Mouse (Mus musculus): ENCODE measurements around the gene Rad54l. TPM values are rescaled to one million over a fixed set of nuclear protein-coding genes. Genes with fewer than 3 reads are reported as not detected.

The Rad54l gene
- total and polyA plus RNA-seq, 3 experiments: 22.8 to 53.3 (median 28.8) TPM

DNA sequence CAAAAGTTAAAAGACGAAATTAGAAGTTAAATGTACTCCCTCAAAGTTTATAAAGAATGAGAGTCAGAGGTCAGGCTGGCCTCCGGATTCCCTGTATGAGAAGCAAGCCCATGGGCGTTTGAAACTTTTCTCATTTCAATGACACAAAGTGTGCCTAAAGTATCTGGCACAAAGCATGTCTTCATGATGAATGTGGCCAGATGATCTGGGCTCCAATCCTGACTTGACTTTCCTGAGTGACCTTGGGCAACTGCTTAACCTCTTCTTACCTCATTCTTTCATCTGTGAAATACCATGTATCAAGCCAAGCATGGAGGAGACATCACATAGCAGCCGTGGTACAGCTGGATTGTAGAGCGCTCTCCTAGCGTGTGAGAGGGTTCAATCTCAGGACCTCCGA lies 18.8 kb upstream of the Rad54l start:
- no peak for DNase-seq (ENCODE audit: extremely low read depth)
- peaks cover 4 to 28% of the 10 kb centered on the region in 2 experiments for H3K4me1 ChIP-seq (ENCODE audit: control insufficient read depth in 1 of 2, insufficient read depth in 2 of 2)
- H3K9me3 ChIP-seq (replicated peaks; ENCODE audit: low read length): peaks cover 2% of the 10 kb centered on the region
- no peak overlapping the region for H3K9ac ChIP-seq (ENCODE audit: insufficient read depth, low read depth)
- in situ Hi-C loops (cut with MboI; ENCODE audit: low pct_ligation_motif_present, low pct_unique_long_range_greater_than_20kb, low sequenced_read_pairs) (no loop called here), dilution Hi-C loops (cut with MboI; ENCODE audit: extremely low pct_ligation_motif_present, extremely low pct_unique_long_range_greater_than_20kb, low sequenced_read_pairs) (no loop called here)
- peaks cover 3% of the 10 kb centered on the region for H3K27me3 ChIP-seq (replicated peaks)
- no peak overlapping the region for H3K4me3 ChIP-seq (replicated peaks in 1 of 3; ENCODE audit: low read depth in 2 of 3, low read length in 2 of 3, poor library complexity in 1 of 3)
- no peaks in the 10 kb centered on the region for H3K36me3 ChIP-seq (replicated peaks in 1 of 2; ENCODE audit: control insufficient read depth in 1 of 2, insufficient read depth in 1 of 2, low read length in 1 of 2)
- no peak overlapping the region for H3K27ac ChIP-seq (ENCODE audit: insufficient read depth, low read depth)
- no peak for TF ChIP-seq KAT2A (IDR thresholded peaks at IDR 0.05; ENCODE audit: insufficient replicate concordance, low read length)
- no peaks in the 10 kb centered on the region for H3K79me2 ChIP-seq (replicated peaks; ENCODE audit: control insufficient read depth, extremely low read depth, insufficient read depth, poor library complexity, severe bottlenecking)
- H3K4me2 ChIP-seq (ENCODE audit: insufficient read depth, low read depth, poor library complexity, severe bottlenecking): no peak overlapping the region

GRCm38 (mm10) chr4:116141736-116142135 lies 18.2 kb upstream of the Rad54l start:
- no peaks in the 10 kb centered on the region for H3K79me2 ChIP-seq (replicated peaks; ENCODE audit: control insufficient read depth, extremely low read depth, insufficient read depth, poor library complexity, severe bottlenecking)
- no peaks in the 10 kb centered on the region for H3K36me3 ChIP-seq (replicated peaks in 1 of 2; ENCODE audit: control insufficient read depth in 1 of 2, insufficient read depth in 1 of 2, low read length in 1 of 2)
- H3K4me1 ChIP-seq (ENCODE audit: control insufficient read depth in 1 of 2, insufficient read depth in 2 of 2): peaks cover 6 to 33% of the 10 kb centered on the region in 2 experiments
- no peak overlapping the region for H3K9ac ChIP-seq (ENCODE audit: insufficient read depth, low read depth)
- H3K27ac ChIP-seq (ENCODE audit: insufficient read depth, low read depth): no peak overlapping the region
- TF ChIP-seq NELFE (IDR thresholded peaks at IDR 0.05; ENCODE audit: low read depth, low read length) (no peak), JUN (IDR thresholded peaks at IDR 0.05; ENCODE audit: insufficient read depth, low read depth, low read length) (no peak), SMC3 (IDR thresholded peaks at IDR 0.05; ENCODE audit: low read depth, low read length) (no peak), ZKSCAN1 (IDR thresholded peaks at IDR 0.05; ENCODE audit: borderline replicate concordance, low read depth, low read length) (no peak), GABPA (IDR thresholded peaks at IDR 0.05; ENCODE audit: insufficient replicate concordance, low read depth, low read length) (no peak), HCFC1 (IDR thresholded peaks at IDR 0.05; ENCODE audit: low read depth, low read length) (no peak), ZC3H11A (IDR thresholded peaks at IDR 0.05; ENCODE audit: low read depth, low read length) (no peak), EP300 (IDR thresholded peaks at IDR 0.05; ENCODE audit: low read length) (no peak), MAFK (IDR thresholded peaks at IDR 0.05; ENCODE audit: insufficient replicate concordance, low read length) (no peak), POLR2AphosphoS2 (IDR thresholded peaks at IDR 0.05; ENCODE audit: low read depth, low read length) (no peak), KAT2A (IDR thresholded peaks at IDR 0.05; ENCODE audit: insufficient replicate concordance, low read length) (no peak), UBTF (IDR thresholded peaks at IDR 0.05; ENCODE audit: low read depth, low read length) (no peak), IRF4 (IDR thresholded peaks at IDR 0.05; ENCODE audit: low read depth, low read length) (no peak), RAD21 (IDR thresholded peaks at IDR 0.05; ENCODE audit: low read depth, low read length) (no peak), TCF12 (IDR thresholded peaks at IDR 0.05; ENCODE audit: low read depth, low read length) (no peak), CHD1 (IDR thresholded peaks at IDR 0.05; ENCODE audit: low read depth, low read length) (no peak), NRF1 (IDR thresholded peaks at IDR 0.05; ENCODE audit: low read depth, low read length) (no peak), E2F4 (IDR thresholded peaks at IDR 0.05; ENCODE audit: insufficient replicate concordance, low read depth, low read length) (no peak), CHD2 (IDR thresholded peaks at IDR 0.05; ENCODE audit: low read length) (no peak), PAX5 (IDR thresholded peaks at IDR 0.05; ENCODE audit: low read length) (no peak)
- H3K4me2 ChIP-seq (ENCODE audit: insufficient read depth, low read depth, poor library complexity, severe bottlenecking): no peak overlapping the region
- in situ Hi-C loops (cut with MboI; ENCODE audit: low pct_ligation_motif_present, low pct_unique_long_range_greater_than_20kb, low sequenced_read_pairs) (no loop called here), dilution Hi-C loops (cut with MboI; ENCODE audit: extremely low pct_ligation_motif_present, extremely low pct_unique_long_range_greater_than_20kb, low sequenced_read_pairs) (no loop called here)
- no peak for DNase-seq (ENCODE audit: extremely low read depth)
- H3K4me3 ChIP-seq (replicated peaks in 1 of 3; ENCODE audit: low read depth in 2 of 3, low read length in 2 of 3, poor library complexity in 1 of 3): no peak overlapping the region
- H3K27me3 ChIP-seq (replicated peaks): peaks cover 3% of the 10 kb centered on the region
- H3K9me3 ChIP-seq (replicated peaks; ENCODE audit: low read length): no peaks in the 10 kb centered on the region

Data from CH12.LX (cell line).